Comparison of ENCODE assay signal across 9 mouse cellular contexts in genomic region chr17:46890843-46891594, GRCm38 (mm10). TPM values are rescaled to one million over a fixed set of nuclear protein-coding genes. Genes with fewer than 3 reads are reported as not detected.
A peak's percentile ranks its signal among the peaks of the same experiment; 100 is the strongest.
DNase-seq lines count a peak whose midpoint lies in the region; ATAC-seq and TF ChIP-seq lines count a peak whose summit lies in the region.
"Had no signal": no experiment of that assay in that cellular context is flagged by ENCODE, and none has a peak within 500 bp of the region (broad histone marks: within the 10 kb centered on the region; RNA-seq: fewer than 3 reads in every experiment).

No protein-coding gene starts in this region.

- no peak for TF ChIP-seq POLR2A in testis, adult 2 months (IDR thresholded peaks at IDR 0.05; ENCODE audit: control insufficient read depth, low read depth, low read length)

- peak overlapping the region; percentile 98 for H3K4me2 ChIP-seq in intestine, postnatal 0 days (replicated peaks; ENCODE audit: low read depth)
- H3K4me2 ChIP-seq in liver, embryonic 13.5 days: peak overlapping the region; percentile 100
- peak overlapping the region; percentile 99 for H3K4me2 ChIP-seq in neural tube, embryonic 11.5 days (ENCODE audit: low read depth)

- peak overlapping the region; percentile 97 for H3K27ac ChIP-seq in testis, adult 2 months (ENCODE audit: control insufficient read depth, insufficient read depth, low read depth, low read length)
- peak overlapping the region; percentile 79 for H3K27ac ChIP-seq in intestine, postnatal 0 days (ENCODE audit: low read depth, low read length)
- peak overlapping the region; percentile 86 for H3K27ac ChIP-seq in liver, embryonic 13.5 days
- peak overlapping the region; percentile 79 for H3K27ac ChIP-seq in neural tube, embryonic 11.5 days (ENCODE audit: low read depth, low read length)

- H3K4me3 ChIP-seq in testis, adult 2 months (ENCODE audit: control insufficient read depth, low read depth, low read length): peak overlapping the region; percentile 97
- H3K4me3 ChIP-seq in intestine, postnatal 0 days (ENCODE audit: low read depth, low read length): peak overlapping the region; percentile 84
- peak overlapping the region; percentile 91 for H3K4me3 ChIP-seq in liver, embryonic 13.5 days (replicated peaks)
- peak overlapping the region; percentile 94 for H3K4me3 ChIP-seq in neural tube, embryonic 11.5 days (ENCODE audit: low read depth, low read length)

- H3K36me3 ChIP-seq in testis, adult 2 months (ENCODE audit: control insufficient read depth, insufficient read depth, low read length): peaks cover 1% of the 10 kb centered on the region; the same call in 1 of the 2 replicates
- no peaks in the 10 kb centered on the region for H3K36me3 ChIP-seq in intestine, postnatal 0 days (ENCODE audit: control insufficient read depth, insufficient read depth)
- peaks cover 11% of the 10 kb centered on the region for H3K36me3 ChIP-seq in liver, embryonic 13.5 days
- no peaks in the 10 kb centered on the region for H3K36me3 ChIP-seq in neural tube, embryonic 11.5 days (ENCODE audit: control insufficient read depth, insufficient read depth, low read length)

- intact Hi-C loops in gastrocnemius, postnatal 36 days (cut with DNase I): loop anchor here (5.0 kb wide), 1 partner anchor 39 kb away; no protein-coding TSS in a partner anchor

- TF ChIP-seq CTCF in testis, adult 2 months (IDR thresholded peaks at IDR 0.05; ENCODE audit: control insufficient read depth, insufficient read depth, insufficient replicate concordance, low read depth, low read length): no peak
- 0 out of 2 replicates have a peak, but pooled peaks have one; percentile 25 for TF ChIP-seq CTCF in intestine, postnatal 0 days (IDR thresholded peaks at IDR 0.05; ENCODE audit: low read depth)

- 1% methylated on average over 63 of the region's 64 CpGs for WGBS in intestine, postnatal 0 days
- WGBS in liver, embryonic 13.5 days (ENCODE audit: insufficient replicate concordance): 2% methylated on average over 63 of the region's 64 CpGs
- 2% methylated on average over 64 of the region's 64 CpGs for WGBS in neural tube, embryonic 11.5 days

- DNase-seq in testis, postnatal 14 days (ENCODE audit: low spot score): no peak
- DNase-seq in cerebellum, postnatal 14 days: peak; percentile 64 to 66
- peak; percentile 12 to 51 for DNase-seq in gastrocnemius, postnatal 36 days
- DNase-seq in liver, embryonic 13.5 days: peak; percentile 35
- DNase-seq in neural tube, embryonic 11.5 days (ENCODE audit: low spot score): peak; percentile 24
- DNase-seq in thymus, postnatal 25 days: peak; percentile 56

- ATAC-seq in intestine, postnatal 0 days: peak; percentile 19
- peak; percentile 42 for ATAC-seq in liver, embryonic 13.5 days (ENCODE audit: low read depth)
- ATAC-seq in neural tube, embryonic 11.5 days (ENCODE audit: insufficient read depth, low FRiP score, low TSS enrichment): peak; percentile 26

- H3K9ac ChIP-seq in intestine, postnatal 0 days (ENCODE audit: low read depth, low read length): peak overlapping the region; percentile 86
- H3K9ac ChIP-seq in liver, embryonic 13.5 days: peak overlapping the region; percentile 94
- H3K9ac ChIP-seq in neural tube, embryonic 11.5 days (ENCODE audit: low read length): peak overlapping the region; percentile 96

- no peaks in the 10 kb centered on the region for H3K9me3 ChIP-seq in intestine, postnatal 0 days (ENCODE audit: control insufficient read depth)
- H3K9me3 ChIP-seq in liver, embryonic 13.5 days (replicated peaks): no peaks in the 10 kb centered on the region
- no peaks in the 10 kb centered on the region for H3K9me3 ChIP-seq in neural tube, embryonic 11.5 days (ENCODE audit: control insufficient read depth, low read length)

- no peaks in the 10 kb centered on the region for H3K27me3 ChIP-seq in testis, adult 2 months (ENCODE audit: control insufficient read depth, insufficient read depth, low read length)
- no peaks in the 10 kb centered on the region for H3K27me3 ChIP-seq in intestine, postnatal 0 days (replicated peaks; ENCODE audit: control insufficient read depth, insufficient read depth, low read length)
- H3K27me3 ChIP-seq in liver, embryonic 13.5 days: no peaks in the 10 kb centered on the region
- no peaks in the 10 kb centered on the region for H3K27me3 ChIP-seq in neural tube, embryonic 11.5 days (ENCODE audit: control insufficient read depth, insufficient read depth, low read length)

- peaks cover 17% of the 10 kb centered on the region for H3K4me1 ChIP-seq in testis, adult 2 months (ENCODE audit: control insufficient read depth, insufficient read depth, low read length)
- H3K4me1 ChIP-seq in intestine, postnatal 0 days (replicated peaks; ENCODE audit: control insufficient read depth, insufficient read depth, low read length): peaks cover 20% of the 10 kb centered on the region
- peaks cover 67% of the 10 kb centered on the region for H3K4me1 ChIP-seq in liver, embryonic 13.5 days (replicated peaks)
- H3K4me1 ChIP-seq in neural tube, embryonic 11.5 days (ENCODE audit: control insufficient read depth, insufficient read depth, low read length): peaks cover 20% of the 10 kb centered on the region

RNA-seq across cellular contexts. Expression of gene Tbcc, which starts 0.5 kb away (rescaled TPM):
- polyA plus RNA-seq in testis, adult 2 months (2012; rRNA removed): 54.5 and 61.3 TPM in 2 replicates
- 1 to 10 TPM; 7.4 to 8.5 TPM for total RNA-seq in gastrocnemius, postnatal 36 days (2021)
- 40.1 and 40.2 TPM in 2 replicates for polyA plus RNA-seq in intestine, postnatal 0 days (2015; fragmentation: Nextera tagmentation; extraction: Ambion mirVana)
- polyA plus RNA-seq in liver, embryonic 13.5 days (2015; fragmentation: Nextera tagmentation; extraction: Ambion mirVana): 22.4 and 24.9 TPM in 2 replicates
- polyA plus RNA-seq in neural tube, embryonic 11.5 days (2014; fragmentation: Nextera tagmentation; extraction: Ambion mirVana): 74.8 and 79.0 TPM in 2 replicates

RNA-seq across cellular contexts. Expression of gene Prph2, which starts 19.2 kb away (rescaled TPM):
- 2.0 and 2.9 TPM in 2 replicates for polyA plus RNA-seq in testis, adult 2 months (2012; rRNA removed)
- not detected for total RNA-seq in gastrocnemius, postnatal 36 days (2021)
- not detected in 2 replicates for polyA plus RNA-seq in intestine, postnatal 0 days (2015; fragmentation: Nextera tagmentation; extraction: Ambion mirVana)
- polyA plus RNA-seq in liver, embryonic 13.5 days (2015; fragmentation: Nextera tagmentation; extraction: Ambion mirVana): not detected in 2 replicates
- not detected in 2 replicates for polyA plus RNA-seq in neural tube, embryonic 11.5 days (2014; fragmentation: Nextera tagmentation; extraction: Ambion mirVana)
- total RNA-seq: layer of hippocampus, adult 8-10 months had no signal

RNA-seq across cellular contexts. Expression of gene Bicral, which starts 32.7 kb away (rescaled TPM):
- 11.0 and 13.2 TPM in 2 replicates for polyA plus RNA-seq in testis, adult 2 months (2012; rRNA removed)
- total RNA-seq in gastrocnemius, postnatal 36 days (2021): 10 to 100 TPM in 1 of 2 experiments, 1 to 10 TPM in 1; 8.2 to 12.1 TPM
- polyA plus RNA-seq in intestine, postnatal 0 days (2015; fragmentation: Nextera tagmentation; extraction: Ambion mirVana): 2.2 and 2.6 TPM in 2 replicates
- polyA plus RNA-seq in liver, embryonic 13.5 days (2015; fragmentation: Nextera tagmentation; extraction: Ambion mirVana): 2.6 and 3.6 TPM in 2 replicates
- 6.7 and 8.4 TPM in 2 replicates for polyA plus RNA-seq in neural tube, embryonic 11.5 days (2014; fragmentation: Nextera tagmentation; extraction: Ambion mirVana)
